Mouse (Mus musculus) stomach, embryonic 14.5 days (tissue): Measurements from ENCODE around the gene Nbea. TPM values are rescaled to one million over a fixed set of nuclear protein-coding genes. Genes with fewer than 3 reads are reported as not detected.

ENCODE experiments used
- ATAC-seq: fragments of 200-750 bp; cut with Nextera tagmentation; 2 replicates; pipeline ENCODE4 v1.8.0; 2017; ENCODE audit warnings: low read depth, moderate TSS enrichment; ENCODE audit not compliant: insufficient number of reproducible peaks, insufficient read depth, low FRiP score
- H3K27ac ChIP-seq: fragments of 300-500 bp; sonication (generic); 2 replicates; pipeline ENCODE4 v1.5.1; 2014; ENCODE audit warnings: mild to moderate bottlenecking, low read length, moderate library complexity, mixed read lengths
- H3K27me3 ChIP-seq: fragments of 300-500 bp; sonication (generic); 2 replicates; pipeline ENCODE4 v1.6.1; 2014; ENCODE audit warnings: low read length, control low read depth, mixed read lengths; ENCODE audit not compliant: control insufficient read depth, insufficient read depth
- H3K36me3 ChIP-seq: fragments of 300-500 bp; sonication (generic); 2 replicates; pipeline ENCODE4 v1.6.1; 2014; ENCODE audit warnings: mild to moderate bottlenecking, control low read depth, low read length, moderate library complexity, mixed read lengths; ENCODE audit not compliant: control insufficient read depth, insufficient read depth
- H3K4me1 ChIP-seq: fragments of 300-500 bp; sonication (generic); 2 replicates; pipeline ENCODE4 v1.6.1; 2014; ENCODE audit warnings: low read length, control low read depth, mixed read lengths; ENCODE audit not compliant: control insufficient read depth, insufficient read depth
- H3K4me2 ChIP-seq: fragments of 300-500 bp; sonication (generic); replicated peaks from 2 replicates; pipeline ENCODE4 v1.6.1; 2014; ENCODE audit warnings: low read depth, low read length, control low read depth
- H3K4me3 ChIP-seq: fragments of 300-500 bp; sonication (generic); 2 replicates; pipeline ENCODE4 v1.5.1; 2014; ENCODE audit warnings: low read depth, low read length, control low read depth
- H3K9ac ChIP-seq: fragments of 300-500 bp; sonication (generic); replicated peaks from 2 replicates; pipeline ENCODE4 v1.6.1; 2014; ENCODE audit warnings: low read depth, mild to moderate bottlenecking, control low read depth, low read length, moderate library complexity, mixed read lengths
- H3K9me3 ChIP-seq: fragments of 300-500 bp; sonication (generic); 2 replicates; pipeline ENCODE4 v1.6.1; 2016; ENCODE audit warnings: low read depth, low read length, control low read depth; ENCODE audit not compliant: control insufficient read depth
- WGBS: fragments of 180-500 bp; shearing (Covaris S2); extraction: QIAGEN DNeasy Blood & Tissue Kit; methylation state at CpG from one replicate; pipeline ENCODE4 v1.1.7; 2014; 5-methylcytosine and 5-hydroxymethylcytosine counted together
- polyA plus RNA-seq: library from polyadenylated mRNA; unstranded; fragments of >200 nt; fragmentation: Nextera tagmentation; extraction: Ambion mirVana; gene quantifications from 2 replicates; pipeline ENCODE4 v1.2.1, GENCODE M21; 2014

The Nbea gene
- polyA plus RNA-seq, 1 experiment from 2014 or later, result 22.1 TPM

- H3K4me2 ChIP-seq, result peak overlapping the region; percentile 66; the same call in 1 of the 2 replicates
- no peak for ATAC-seq
- H3K4me3 ChIP-seq, result peak overlapping the region; percentile 37
- no peaks in the 10 kb centered on the region for H3K36me3 ChIP-seq
- H3K9ac ChIP-seq, result no peak overlapping the region
- H3K27me3 ChIP-seq, result peaks cover 13% of the 10 kb centered on the region
- no peak overlapping the region for H3K27ac ChIP-seq
- H3K4me1 ChIP-seq, result 0 out of 2 replicates have a peak, but pooled peaks cover 4% of the 10 kb centered on the region
- no peaks in the 10 kb centered on the region for H3K9me3 ChIP-seq
- WGBS, result 22% methylated on average over 4 of the region's 4 CpGs
Measured at GRCm38 (mm10) chr3:55788214-55788586, 395.3 kb downstream of the Nbea start.

- H3K27me3 ChIP-seq, result peaks cover 19% of the 10 kb centered on the region
- WGBS, result 1% methylated on average over 54 of the region's 54 CpGs
- ATAC-seq, result peak; percentile 54; the same call in 1 of the 2 replicates
- peak overlapping the region; percentile 36; the same call in 1 of the 2 replicates for H3K9ac ChIP-seq
- H3K4me2 ChIP-seq, result peak overlapping the region; percentile 66
- H3K27ac ChIP-seq, result peak overlapping the region; percentile 67; the same call in 1 of the 2 replicates
- peak overlapping the region; percentile 37 for H3K4me3 ChIP-seq
- H3K4me1 ChIP-seq, result 0 out of 2 replicates have a peak, but pooled peaks cover 4% of the 10 kb centered on the region
- H3K36me3 ChIP-seq, result no peaks in the 10 kb centered on the region
- no peaks in the 10 kb centered on the region for H3K9me3 ChIP-seq
Measured at GRCm38 (mm10) chr3:55787487-55788213, 395.9 kb downstream of the Nbea start.

- H3K27me3 ChIP-seq, result peaks cover 20% of the 10 kb centered on the region
- 23% methylated on average over 17 of the region's 17 CpGs for WGBS
- no peak for ATAC-seq
Measured at GRCm38 (mm10) chr3:55786835-55787486, 396.5 kb downstream of the Nbea start.

GRCm38 (mm10) chr3:55785981-55786725 lies 397.3 kb downstream of the Nbea start:
- 35% methylated on average over 3 of the region's 3 CpGs for WGBS
- peaks cover 20% of the 10 kb centered on the region for H3K27me3 ChIP-seq
- H3K9me3 ChIP-seq, result no peaks in the 10 kb centered on the region
- 0 out of 2 replicates have a peak overlapping the region, but pooled peaks have one; percentile 4 for H3K4me3 ChIP-seq
- H3K27ac ChIP-seq, result no peak overlapping the region
- H3K4me1 ChIP-seq, result 0 out of 2 replicates have a peak, but pooled peaks cover 4% of the 10 kb centered on the region
- no peaks in the 10 kb centered on the region for H3K36me3 ChIP-seq
- no peak for ATAC-seq
- no peak overlapping the region for H3K4me2 ChIP-seq
- H3K9ac ChIP-seq, result no peak overlapping the region

More at GRCm38 (mm10) chr3:55786835-55787486, 396.5 kb downstream of the Nbea start:
- peak overlapping the region; percentile 66 for H3K4me2 ChIP-seq
- H3K36me3 ChIP-seq, result no peaks in the 10 kb centered on the region
- H3K27ac ChIP-seq, result peak overlapping the region; percentile 67; the same call in 1 of the 2 replicates
- peak overlapping the region; percentile 36; the same call in 1 of the 2 replicates for H3K9ac ChIP-seq
- H3K4me3 ChIP-seq, result peak overlapping the region; percentile 37
- H3K4me1 ChIP-seq, result 0 out of 2 replicates have a peak, but pooled peaks cover 4% of the 10 kb centered on the region
- no peaks in the 10 kb centered on the region for H3K9me3 ChIP-seq

GRCm38 (mm10) chr3:55785266-55785980 lies 398.1 kb downstream of the Nbea start:
- Histone ChIP-seq H3K4me3 (peak overlapping the region; percentile 11; the same call in 1 of the 2 replicates), H3K36me3 (no peaks in the 10 kb centered on the region), H3K4me1 (peaks cover 6% of the 10 kb centered on the region; the same call in 1 of the 2 replicates), H3K9me3 (no peaks in the 10 kb centered on the region), H3K9ac (no peak overlapping the region), H3K27ac (no peak overlapping the region), H3K4me2 (no peak overlapping the region), H3K27me3 (peaks cover 20% of the 10 kb centered on the region)
- ATAC-seq, result no peak
- 71% methylated on average over 4 of the region's 4 CpGs for WGBS

- H3K4me2 ChIP-seq, result no peak overlapping the region
- no peak for ATAC-seq
- WGBS, result 25% methylated on average over 7 of the region's 7 CpGs
Measured at GRCm38 (mm10) chr3:55784101-55784500, 399.4 kb downstream of the Nbea start.

GRCm38 (mm10) chr3:55783171-55784081 lies 400.1 kb downstream of the Nbea start:
- Histone ChIP-seq H3K4me3 (peak overlapping the region; percentile 23), H3K9ac (no peak overlapping the region), H3K36me3 (no peaks in the 10 kb centered on the region), H3K9me3 (no peaks in the 10 kb centered on the region), H3K4me2 (peak overlapping the region; percentile 28), H3K4me1 (peaks cover 9% of the 10 kb centered on the region; the same call in 1 of the 2 replicates), H3K27me3 (peaks cover 30% of the 10 kb centered on the region), H3K27ac (no peak overlapping the region; the same call in 1 of the 2 replicates)
- ATAC-seq, result no peak
- WGBS, result 17% methylated on average over 45 of the region's 45 CpGs

More at GRCm38 (mm10) chr3:55784101-55784500, 399.4 kb downstream of the Nbea start:
- no peaks in the 10 kb centered on the region for H3K9me3 ChIP-seq
- no peak overlapping the region for H3K9ac ChIP-seq
- H3K4me1 ChIP-seq, result peaks cover 9% of the 10 kb centered on the region; the same call in 1 of the 2 replicates
- H3K27me3 ChIP-seq, result peaks cover 28% of the 10 kb centered on the region
- H3K4me3 ChIP-seq, result peak overlapping the region; percentile 23; the same call in 1 of the 2 replicates
- H3K27ac ChIP-seq, result no peak overlapping the region
- H3K36me3 ChIP-seq, result no peaks in the 10 kb centered on the region
